Mouse (Mus musculus): ENCODE results near the gene Cxcr5. TPM values are rescaled to one million over a fixed set of nuclear protein-coding genes. Genes with fewer than 3 reads are reported as not detected.
"Not testable (repeated sequence)": the region's sequence is repeated elsewhere in the genome, so short reads cannot be mapped to it uniquely, and the experiment has no call there.

Cxcr5 gene
- polyA plus RNA-seq, 1 experiment, result not detected

DNA sequence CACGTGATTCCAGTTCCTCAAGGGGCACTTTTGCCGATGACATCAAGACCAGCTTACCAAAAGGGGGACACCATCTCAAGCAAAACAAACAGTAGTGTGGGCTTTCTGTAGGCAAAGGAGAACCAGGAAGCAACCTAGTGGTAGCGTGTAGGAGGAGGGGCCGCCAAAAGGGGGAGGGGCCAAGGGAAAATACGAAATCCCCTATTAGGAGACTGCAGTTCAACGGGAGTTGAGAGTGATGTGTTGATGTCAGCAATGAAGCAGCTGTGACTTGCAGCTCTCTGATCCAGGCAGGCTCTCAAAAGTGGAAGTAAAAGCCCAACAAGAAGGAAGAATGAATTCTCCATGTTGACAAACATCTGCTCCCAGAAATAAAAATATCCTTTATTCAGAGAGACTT lies 17.7 kb upstream of the Cxcr5 start:
- Histone ChIP-seq H3ac (ENCODE audit: control insufficient read depth, insufficient read length, low read depth) (no peak overlapping the region), H3K79me3 (ENCODE audit: low read depth) (no peaks in the 10 kb centered on the region), H3K4me3 (ENCODE audit: insufficient read depth, poor library complexity, severe bottlenecking) (no peak overlapping the region), H3K36me3 (ENCODE audit: control insufficient read depth, insufficient read depth) (no peaks in the 10 kb centered on the region), H3K79me2 (ENCODE audit: control insufficient read depth, insufficient read depth) (no peaks in the 10 kb centered on the region), H3K27me3 (ENCODE audit: control insufficient read depth, insufficient read depth, insufficient read length) (no peaks in the 10 kb centered on the region)
- TF ChIP-seq FOSL1 (IDR thresholded peaks at IDR 0.05; ENCODE audit: insufficient read depth, low read length, poor library complexity, severe bottlenecking) (no peak), CTCF (IDR thresholded peaks at IDR 0.05; ENCODE audit: control insufficient read depth, insufficient read depth, insufficient read length) (no peak), USF1 (IDR thresholded peaks at IDR 0.05; ENCODE audit: low read depth) (no peak), CEBPB (IDR thresholded peaks at IDR 0.05; ENCODE audit: low read depth) (no peak), MYOG (IDR thresholded peaks at IDR 0.05; ENCODE audit: control insufficient read depth, extremely low read depth, insufficient read length) (no peak), MAX (IDR thresholded peaks at IDR 0.05) (no peak), MYOD1 (IDR thresholded peaks at IDR 0.05; ENCODE audit: control insufficient read depth, insufficient read length, low read depth) (no peak)

DNA sequence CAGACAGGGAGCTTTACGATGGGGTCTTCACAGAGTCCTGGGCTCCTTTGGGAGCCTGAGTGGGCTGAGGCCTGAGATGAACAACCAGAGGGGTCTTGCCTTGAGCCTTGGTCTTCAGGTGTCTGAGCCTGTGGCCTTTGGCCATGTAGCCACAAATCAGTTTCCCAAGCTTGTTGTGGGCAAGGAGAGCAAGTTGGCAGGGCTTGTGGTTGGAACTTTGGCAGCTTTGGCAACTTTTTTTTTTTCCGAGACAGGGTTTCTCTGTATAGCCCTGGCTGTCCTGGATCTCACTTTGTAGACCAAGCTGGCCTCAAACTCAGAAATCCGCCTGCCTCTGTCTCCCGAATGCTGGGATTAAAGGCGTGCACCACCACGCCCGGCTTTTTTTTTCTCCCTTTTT lies 14.4 kb upstream of the Cxcr5 start:
- not testable (repeated sequence) for H3K4me3 ChIP-seq (ENCODE audit: insufficient read depth, poor library complexity, severe bottlenecking); H3K27me3 ChIP-seq (ENCODE audit: control insufficient read depth, insufficient read depth, insufficient read length); H3K36me3 ChIP-seq (ENCODE audit: control insufficient read depth, insufficient read depth); H3K79me2 ChIP-seq (ENCODE audit: control insufficient read depth, insufficient read depth); H3K79me3 ChIP-seq (ENCODE audit: low read depth); H3ac ChIP-seq (ENCODE audit: control insufficient read depth, insufficient read length, low read depth)

DNA sequence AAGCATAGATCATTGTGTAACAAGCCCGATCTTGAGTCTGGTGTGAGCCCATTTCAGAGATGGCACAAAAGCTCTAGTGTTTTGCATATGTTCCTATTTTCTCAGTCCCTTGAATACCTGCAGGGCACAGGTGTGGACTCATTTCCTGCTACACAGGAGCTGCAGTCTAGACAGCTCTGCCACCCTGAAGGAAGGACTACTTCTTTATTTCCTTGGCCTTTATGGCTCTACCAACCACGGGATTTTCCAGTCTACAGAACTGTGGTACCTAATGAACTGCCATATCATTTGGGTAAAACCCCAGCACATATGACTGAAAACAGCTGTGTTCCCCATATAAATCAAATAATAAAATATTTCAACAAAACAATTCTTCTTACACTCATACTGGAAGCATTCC lies 13.4 kb upstream of the Cxcr5 start:
- H3ac ChIP-seq (ENCODE audit: control insufficient read depth, insufficient read length, low read depth), result no peak overlapping the region
- TF ChIP-seq MYOD1 (IDR thresholded peaks at IDR 0.05; ENCODE audit: control insufficient read depth, insufficient read length, low read depth) (no peak), FOSL1 (IDR thresholded peaks at IDR 0.05; ENCODE audit: insufficient read depth, low read length, poor library complexity, severe bottlenecking) (no peak), USF1 (IDR thresholded peaks at IDR 0.05; ENCODE audit: low read depth) (no peak), MAX (IDR thresholded peaks at IDR 0.05) (no peak), MYOG (IDR thresholded peaks at IDR 0.05; ENCODE audit: control insufficient read depth, extremely low read depth, insufficient read length) (no peak), CTCF (IDR thresholded peaks at IDR 0.05; ENCODE audit: control insufficient read depth, insufficient read depth, insufficient read length) (no peak), CEBPB (IDR thresholded peaks at IDR 0.05; ENCODE audit: low read depth) (no peak)
- H3K79me2 ChIP-seq (ENCODE audit: control insufficient read depth, insufficient read depth), result no peaks in the 10 kb centered on the region
- H3K79me3 ChIP-seq (ENCODE audit: low read depth), result no peaks in the 10 kb centered on the region
- no peaks in the 10 kb centered on the region for H3K27me3 ChIP-seq (ENCODE audit: control insufficient read depth, insufficient read depth, insufficient read length)
- H3K4me3 ChIP-seq (ENCODE audit: insufficient read depth, poor library complexity, severe bottlenecking), result no peak overlapping the region
- no peaks in the 10 kb centered on the region for H3K36me3 ChIP-seq (ENCODE audit: control insufficient read depth, insufficient read depth)

DNA sequence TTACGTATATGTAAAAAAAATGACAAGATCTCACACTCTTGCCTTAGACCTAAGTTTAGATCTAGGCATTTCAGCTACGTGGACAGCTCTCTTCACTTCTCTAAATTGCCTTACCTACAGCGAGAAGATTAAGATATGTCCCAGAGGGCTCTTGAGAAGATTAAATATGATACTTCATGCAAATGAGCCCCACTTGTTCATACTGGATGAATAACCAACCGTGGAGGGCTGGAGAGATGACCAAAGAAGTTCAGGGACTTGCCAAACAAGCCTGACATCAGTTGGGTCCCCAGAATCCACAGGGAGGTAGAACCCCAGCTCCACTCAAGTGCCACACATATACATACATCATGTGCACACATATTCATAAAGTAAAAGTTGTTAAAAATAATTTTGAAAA lies 11.6 kb upstream of the Cxcr5 start:
- H3K36me3 ChIP-seq (ENCODE audit: control insufficient read depth, insufficient read depth), result no peaks in the 10 kb centered on the region
- no peaks in the 10 kb centered on the region for H3K79me2 ChIP-seq (ENCODE audit: control insufficient read depth, insufficient read depth)
- TF ChIP-seq FOSL1 (IDR thresholded peaks at IDR 0.05; ENCODE audit: insufficient read depth, low read length, poor library complexity, severe bottlenecking), result no peak
- no peak for TF ChIP-seq USF1 (IDR thresholded peaks at IDR 0.05; ENCODE audit: low read depth)
- TF ChIP-seq CTCF (IDR thresholded peaks at IDR 0.05; ENCODE audit: control insufficient read depth, insufficient read depth, insufficient read length), result no peak
- TF ChIP-seq MYOD1 (IDR thresholded peaks at IDR 0.05; ENCODE audit: control insufficient read depth, insufficient read length, low read depth), result no peak
- no peak for TF ChIP-seq MAX (IDR thresholded peaks at IDR 0.05)
- no peak for TF ChIP-seq MYOG (IDR thresholded peaks at IDR 0.05; ENCODE audit: control insufficient read depth, extremely low read depth, insufficient read length)
- TF ChIP-seq CEBPB (IDR thresholded peaks at IDR 0.05; ENCODE audit: low read depth), result no peak

DNA sequence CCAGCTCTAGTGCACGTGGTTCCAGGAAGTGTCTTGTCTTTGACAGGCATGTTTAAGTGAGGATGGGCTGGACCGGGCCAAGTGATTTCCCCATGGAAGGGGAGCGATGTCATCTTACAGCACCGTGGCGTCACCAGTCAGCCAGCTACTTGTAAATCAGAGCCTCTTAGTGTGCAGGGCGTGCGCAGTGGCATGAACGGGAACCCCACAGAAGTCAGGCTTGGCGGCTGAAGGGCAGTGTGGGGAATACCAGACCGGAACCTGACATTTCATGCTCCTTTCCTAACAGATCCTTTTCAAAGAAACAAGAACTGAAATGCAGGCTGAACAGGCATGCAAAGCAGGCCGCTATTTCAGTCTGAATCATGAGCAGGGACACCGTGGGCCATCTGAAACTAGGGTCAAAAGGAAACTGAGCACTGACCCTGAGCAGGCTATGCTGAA lies 9.3 kb upstream of the Cxcr5 start:
- Histone ChIP-seq H3K79me2 (ENCODE audit: control insufficient read depth, insufficient read depth) (no peaks in the 10 kb centered on the region), H3K4me3 (ENCODE audit: insufficient read depth, poor library complexity, severe bottlenecking) (no peak overlapping the region), H3K27me3 (ENCODE audit: control insufficient read depth, insufficient read depth, insufficient read length) (no peaks in the 10 kb centered on the region), H3K36me3 (ENCODE audit: control insufficient read depth, insufficient read depth) (no peaks in the 10 kb centered on the region), H3K79me3 (ENCODE audit: low read depth) (no peaks in the 10 kb centered on the region), H3ac (ENCODE audit: control insufficient read depth, insufficient read length, low read depth) (no peak overlapping the region)
- no peak for TF ChIP-seq CEBPB (IDR thresholded peaks at IDR 0.05; ENCODE audit: low read depth)
- no peak for TF ChIP-seq USF1 (IDR thresholded peaks at IDR 0.05; ENCODE audit: low read depth)
- no peak for TF ChIP-seq CTCF (IDR thresholded peaks at IDR 0.05; ENCODE audit: control insufficient read depth, insufficient read depth, insufficient read length)
- no peak for TF ChIP-seq MYOG (IDR thresholded peaks at IDR 0.05; ENCODE audit: control insufficient read depth, extremely low read depth, insufficient read length)
- TF ChIP-seq MYOD1 (IDR thresholded peaks at IDR 0.05; ENCODE audit: control insufficient read depth, insufficient read length, low read depth), result no peak
- no peak for TF ChIP-seq FOSL1 (IDR thresholded peaks at IDR 0.05; ENCODE audit: insufficient read depth, low read length, poor library complexity, severe bottlenecking)
- TF ChIP-seq MAX (IDR thresholded peaks at IDR 0.05), result no peak

More for the DNA sequence above, 11.6 kb upstream of the Cxcr5 start:
- H3K79me3 ChIP-seq (ENCODE audit: low read depth), result no peaks in the 10 kb centered on the region
- H3K27me3 ChIP-seq (ENCODE audit: control insufficient read depth, insufficient read depth, insufficient read length), result no peaks in the 10 kb centered on the region
- no peak overlapping the region for H3ac ChIP-seq (ENCODE audit: control insufficient read depth, insufficient read length, low read depth)
- H3K4me3 ChIP-seq (ENCODE audit: insufficient read depth, poor library complexity, severe bottlenecking), result no peak overlapping the region

DNA sequence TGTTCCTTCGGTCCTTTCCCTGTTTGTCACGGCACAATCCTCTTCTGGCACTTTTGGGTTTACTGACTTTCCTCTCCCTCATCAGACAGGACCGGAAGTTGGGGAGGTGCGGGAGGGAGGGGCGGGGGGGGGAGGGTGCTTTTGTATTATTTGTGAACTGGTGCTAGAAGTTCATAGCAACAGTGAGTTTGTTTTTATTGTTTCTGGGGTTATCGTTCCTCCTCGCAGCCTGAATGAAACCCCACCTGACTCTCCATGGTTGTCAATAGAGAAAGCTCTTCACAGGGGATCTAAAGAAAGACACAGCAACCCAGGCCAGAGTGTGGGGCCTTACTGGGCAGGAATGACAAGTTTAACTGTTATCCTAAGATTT lies 6.4 kb upstream of the Cxcr5 start:
- no peak overlapping the region for H3K4me3 ChIP-seq (ENCODE audit: insufficient read depth, poor library complexity, severe bottlenecking)

More for the DNA sequence above, 6.4 kb upstream of the Cxcr5 start:
- H3K79me3 ChIP-seq (ENCODE audit: low read depth), result no peaks in the 10 kb centered on the region
- H3K36me3 ChIP-seq (ENCODE audit: control insufficient read depth, insufficient read depth), result no peaks in the 10 kb centered on the region
- H3K27me3 ChIP-seq (ENCODE audit: control insufficient read depth, insufficient read depth, insufficient read length), result no peaks in the 10 kb centered on the region
- no peak overlapping the region for H3ac ChIP-seq (ENCODE audit: control insufficient read depth, insufficient read length, low read depth)
- TF ChIP-seq MAX (IDR thresholded peaks at IDR 0.05) (no peak), USF1 (IDR thresholded peaks at IDR 0.05; ENCODE audit: low read depth) (no peak), FOSL1 (IDR thresholded peaks at IDR 0.05; ENCODE audit: insufficient read depth, low read length, poor library complexity, severe bottlenecking) (no peak), MYOG (IDR thresholded peaks at IDR 0.05; ENCODE audit: control insufficient read depth, extremely low read depth, insufficient read length) (no peak), CEBPB (IDR thresholded peaks at IDR 0.05; ENCODE audit: low read depth) (no peak), CTCF (IDR thresholded peaks at IDR 0.05; ENCODE audit: control insufficient read depth, insufficient read depth, insufficient read length) (no peak), MYOD1 (IDR thresholded peaks at IDR 0.05; ENCODE audit: control insufficient read depth, insufficient read length, low read depth) (no peak)
- H3K79me2 ChIP-seq (ENCODE audit: control insufficient read depth, insufficient read depth), result no peaks in the 10 kb centered on the region

All from C2C12 (cell line).